9 mouse cellular contexts compared by ENCODE assay signal in the genomic region with DNA sequence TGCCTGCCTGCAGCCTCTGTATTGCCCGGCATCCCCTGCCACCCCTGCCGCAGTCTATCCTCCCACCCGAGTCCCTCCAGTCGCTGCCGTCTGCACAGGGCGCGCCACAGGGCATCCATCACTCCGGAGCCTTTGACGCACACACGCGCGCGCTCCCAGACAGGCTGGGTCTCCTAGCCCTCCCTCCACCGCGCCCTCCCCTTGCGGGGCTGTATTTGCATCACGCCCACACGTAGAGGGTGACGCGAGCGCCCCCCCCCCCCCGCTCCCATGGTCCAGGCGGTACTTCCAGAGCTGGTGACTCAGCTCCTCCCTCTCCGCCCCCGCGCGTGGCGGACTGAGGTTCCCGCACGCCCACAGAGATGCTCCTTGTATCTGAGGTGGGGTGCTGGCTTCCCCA. TPM values are rescaled to one million over a fixed set of nuclear protein-coding genes. Genes with fewer than 3 reads are reported as not detected.
DNase-seq lines count a peak whose midpoint lies in the region; ATAC-seq and TF ChIP-seq lines count a peak whose summit lies in the region.
"Had no signal": no experiment of that assay in that cellular context is flagged by ENCODE, and none has a peak within 500 bp of the region (broad histone marks: within the 10 kb centered on the region; RNA-seq: fewer than 3 reads in every experiment).

No protein-coding gene starts in this region.

- H3K36me3 ChIP-seq in forebrain, embryonic 13.5 days (ENCODE audit: poor library complexity, severe bottlenecking), result no peaks in the 10 kb centered on the region
- H3K36me3 ChIP-seq in midbrain, embryonic 11.5 days (ENCODE audit: control insufficient read depth, insufficient read depth, low read length), result no peaks in the 10 kb centered on the region
- no peaks in the 10 kb centered on the region for H3K36me3 ChIP-seq in stomach, postnatal 0 days (ENCODE audit: control insufficient read depth, insufficient read depth, low read length)

- WGBS in forebrain, embryonic 13.5 days, result 1% methylated on average over 30 of the region's 30 CpGs
- under 1% methylated on average over 26 of the region's 30 CpGs for WGBS in midbrain, embryonic 11.5 days
- under 1% methylated on average over 19 of the region's 30 CpGs for WGBS in stomach, postnatal 0 days

- ATAC-seq in forebrain, embryonic 13.5 days, result peak; percentile 79
- peak; percentile 64 for ATAC-seq in midbrain, embryonic 11.5 days (ENCODE audit: low FRiP score)
- peak; percentile 57; the same call in 1 of the 2 replicates for ATAC-seq in stomach, postnatal 0 days (ENCODE audit: low FRiP score, low TSS enrichment)

- no peak for TF ChIP-seq CTCF in stomach, postnatal 0 days (IDR thresholded peaks at IDR 0.05; ENCODE audit: low read depth)

- peak; percentile 53 for DNase-seq in layer of hippocampus, adult 11-12 months (ENCODE audit: low spot score)
- DNase-seq in layer of hippocampus, adult 9-10 months (ENCODE audit: low spot score), result no peak
- DNase-seq in cerebellum, adult 11-12 months, result peak; percentile 18
- peak; percentile 72 for DNase-seq in layer of hippocampus, adult 9-11 months
- DNase-seq in midbrain, embryonic 11.5 days (ENCODE audit: low spot score, missing footprints), result peak; percentile 95
- peak; percentile 63 for DNase-seq in stomach, postnatal 0 days (ENCODE audit: low spot score)
- DNase-seq in urinary bladder, adult 18-20 months (ENCODE audit: low spot score in 2 of 2), result no peak

- H3K4me1 ChIP-seq in forebrain, embryonic 13.5 days, result peaks cover 34% of the 10 kb centered on the region
- peaks cover 12% of the 10 kb centered on the region for H3K4me1 ChIP-seq in midbrain, embryonic 11.5 days (ENCODE audit: control insufficient read depth, insufficient read depth, low read length)
- H3K4me1 ChIP-seq in stomach, postnatal 0 days (replicated peaks; ENCODE audit: control insufficient read depth, insufficient read depth), result no peaks in the 10 kb centered on the region; the same call in 1 of the 2 replicates

- peak overlapping the region; percentile 50 for H3K4me3 ChIP-seq in forebrain, embryonic 13.5 days
- H3K4me3 ChIP-seq in midbrain, embryonic 11.5 days (ENCODE audit: low read depth, low read length), result peak overlapping the region; percentile 46
- peak overlapping the region; percentile 41 for H3K4me3 ChIP-seq in stomach, postnatal 0 days (ENCODE audit: low read depth, low read length)

- H3K27ac ChIP-seq in forebrain, embryonic 13.5 days, result no peak overlapping the region
- H3K27ac ChIP-seq in midbrain, embryonic 11.5 days (ENCODE audit: low read depth, low read length), result no peak overlapping the region
- H3K27ac ChIP-seq in stomach, postnatal 0 days (replicated peaks), result no peak overlapping the region

- H3K27me3 ChIP-seq in forebrain, embryonic 13.5 days, result peaks cover 58% of the 10 kb centered on the region
- peaks cover 53% of the 10 kb centered on the region for H3K27me3 ChIP-seq in midbrain, embryonic 11.5 days (ENCODE audit: control insufficient read depth, insufficient read depth, low read length)
- peaks cover 11% of the 10 kb centered on the region for H3K27me3 ChIP-seq in stomach, postnatal 0 days (ENCODE audit: control insufficient read depth, insufficient read depth, low read length)

- TF ChIP-seq EP300 in stomach, postnatal 0 days (optimal IDR thresholded peaks at IDR 0.05), result no peak

- H3K9ac ChIP-seq in forebrain, embryonic 13.5 days, result peak overlapping the region; percentile 57
- H3K9ac ChIP-seq in midbrain, embryonic 11.5 days (ENCODE audit: low read length), result peak overlapping the region; percentile 2; the same call in 1 of the 2 replicates
- no peak overlapping the region for H3K9ac ChIP-seq in stomach, postnatal 0 days (ENCODE audit: low read length)

- H3K9me3 ChIP-seq in forebrain, embryonic 13.5 days (replicated peaks), result no peaks in the 10 kb centered on the region
- H3K9me3 ChIP-seq in midbrain, embryonic 11.5 days (ENCODE audit: control insufficient read depth, low read length), result no peaks in the 10 kb centered on the region
- no peaks in the 10 kb centered on the region for H3K9me3 ChIP-seq in stomach, postnatal 0 days (ENCODE audit: control insufficient read depth, low read length)

- H3K4me2 ChIP-seq in forebrain, embryonic 13.5 days, result peak overlapping the region; percentile 97
- H3K4me2 ChIP-seq in midbrain, embryonic 11.5 days, result peak overlapping the region; percentile 91
- peak overlapping the region; percentile 68 for H3K4me2 ChIP-seq in stomach, postnatal 0 days (replicated peaks; ENCODE audit: low read depth)

RNA-seq across cellular contexts. Expression of a gene that starts 1.3 kb away (rescaled TPM):
- polyA plus RNA-seq in forebrain, embryonic 13.5 days (2015; fragmentation: Nextera tagmentation; extraction: Ambion mirVana), result 1.2 and 1.9 TPM in 2 replicates
- polyA plus RNA-seq in midbrain, embryonic 11.5 days (2014; fragmentation: Nextera tagmentation; extraction: Ambion mirVana), result 0.95 and 1.1 TPM in 2 replicates
- 1.6 TPM in 2 replicates for polyA plus RNA-seq in stomach, postnatal 0 days (2015; fragmentation: Nextera tagmentation; extraction: Ambion mirVana)

RNA-seq across cellular contexts. Expression of a gene that starts 49.2 kb away (rescaled TPM):
- not detected in 2 replicates for polyA plus RNA-seq in forebrain, embryonic 13.5 days (2015; fragmentation: Nextera tagmentation; extraction: Ambion mirVana)
- not detected in 2 replicates for polyA plus RNA-seq in midbrain, embryonic 11.5 days (2014; fragmentation: Nextera tagmentation; extraction: Ambion mirVana)
- not detected in 2 replicates for polyA plus RNA-seq in stomach, postnatal 0 days (2015; fragmentation: Nextera tagmentation; extraction: Ambion mirVana)
- polyA plus RNA-seq: small intestine, adult 2 months had no signal

RNA-seq across cellular contexts. Expression of a gene that starts 49.9 kb away (rescaled TPM):
- polyA plus RNA-seq in forebrain, embryonic 13.5 days (2015; fragmentation: Nextera tagmentation; extraction: Ambion mirVana), result 37.8 and 41.2 TPM in 2 replicates
- 41.8 and 43.8 TPM in 2 replicates for polyA plus RNA-seq in midbrain, embryonic 11.5 days (2014; fragmentation: Nextera tagmentation; extraction: Ambion mirVana)
- polyA plus RNA-seq in stomach, postnatal 0 days (2015; fragmentation: Nextera tagmentation; extraction: Ambion mirVana), result 13.7 and 14.1 TPM in 2 replicates
- polyA plus RNA-seq: small intestine, adult 2 months had no signal

Comparison
In these comparisons a context has a peak if more than half of its experiments do, and no peak if none do; other contexts are left out.
1. DNase-seq: peak in layer of hippocampus, adult 11-12 months (single experiment), cerebellum, adult 11-12 months (single experiment), layer of hippocampus, adult 9-11 months (single experiment), midbrain, embryonic 11.5 days (single experiment) and stomach, postnatal 0 days (single experiment); none in layer of hippocampus, adult 9-10 months (single experiment) and urinary bladder, adult 18-20 months (0 of 2).
2. Peak in every context shown above with its lines, with median percentiles within 50 percentile points of each other: ATAC-seq, H3K4me2 ChIP-seq and H3K4me3 ChIP-seq.